Mouse (Mus musculus) heart, embryonic 13.5 days (tissue): ENCODE results near the gene Mgat1. TPM values are rescaled to one million over a fixed set of nuclear protein-coding genes. Genes with fewer than 3 reads are reported as not detected.
"Not testable (repeated sequence)": the region's sequence is repeated elsewhere in the genome, so short reads cannot be mapped to it uniquely, and the experiment has no call there.

ENCODE experiments used
- ATAC-seq: fragments of 200-750 bp; cut with Nextera tagmentation; 2 replicates; pipeline ENCODE4 v1.8.0; 2017; ENCODE audit warnings: moderate TSS enrichment; ENCODE audit not compliant: insufficient number of reproducible peaks, low FRiP score, low TSS enrichment; ENCODE audit errors: extremely low read depth
- H3K27ac ChIP-seq: fragments of 300-500 bp; sonication (generic); replicated peaks from 2 replicates; pipeline ENCODE4 v1.5.1; 2015; ENCODE audit warnings: moderate library complexity, mild to moderate bottlenecking, inconsistent platforms
- H3K27me3 ChIP-seq: fragments of 300-500 bp; sonication (generic); replicated peaks from 2 replicates; pipeline ENCODE4 v1.6.1; 2015; ENCODE audit warnings: mild to moderate bottlenecking, inconsistent platforms
- H3K36me3 ChIP-seq: fragments of 300-500 bp; sonication (generic); 2 replicates; pipeline ENCODE4 v1.6.1; 2015; ENCODE audit warnings: mild to moderate bottlenecking, inconsistent platforms
- H3K4me1 ChIP-seq: fragments of 300-500 bp; sonication (generic); 2 replicates; pipeline ENCODE4 v1.6.1; 2015; ENCODE audit warnings: inconsistent platforms
- H3K4me2 ChIP-seq: fragments of 300-500 bp; sonication (generic); 2 replicates; pipeline ENCODE4 v1.6.1; 2015; ENCODE audit warnings: inconsistent platforms, mild to moderate bottlenecking, moderate library complexity
- H3K4me3 ChIP-seq: fragments of 300-500 bp; sonication (generic); 2 replicates; pipeline ENCODE4 v1.5.1; 2015; ENCODE audit warnings: moderate library complexity, mild to moderate bottlenecking, inconsistent platforms
- H3K9ac ChIP-seq: fragments of 300-500 bp; sonication (generic); 2 replicates; pipeline ENCODE4 v1.6.1; 2015; ENCODE audit warnings: inconsistent platforms, mild to moderate bottlenecking, moderate library complexity
- H3K9me3 ChIP-seq: fragments of 300-500 bp; sonication (generic); 2 replicates; pipeline ENCODE4 v1.6.1; 2016; ENCODE audit warnings: inconsistent platforms
- WGBS: fragments of 180-500 bp; shearing (Covaris S2); methylation state at CpG from one replicate; pipeline ENCODE4 v1.1.7; 2015; ENCODE audit warnings: mixed read lengths; 5-methylcytosine and 5-hydroxymethylcytosine counted together
- polyA plus RNA-seq: library from polyadenylated mRNA; unstranded; fragments of >200 nt; fragmentation: Nextera tagmentation; extraction: Ambion mirVana; gene quantifications from 2 replicates; pipeline ENCODE4 v1.2.1, GENCODE M21; 2015

Mgat1 gene
- polyA plus RNA-seq, result 44.2 and 44.9 TPM in 2 replicates

DNA sequence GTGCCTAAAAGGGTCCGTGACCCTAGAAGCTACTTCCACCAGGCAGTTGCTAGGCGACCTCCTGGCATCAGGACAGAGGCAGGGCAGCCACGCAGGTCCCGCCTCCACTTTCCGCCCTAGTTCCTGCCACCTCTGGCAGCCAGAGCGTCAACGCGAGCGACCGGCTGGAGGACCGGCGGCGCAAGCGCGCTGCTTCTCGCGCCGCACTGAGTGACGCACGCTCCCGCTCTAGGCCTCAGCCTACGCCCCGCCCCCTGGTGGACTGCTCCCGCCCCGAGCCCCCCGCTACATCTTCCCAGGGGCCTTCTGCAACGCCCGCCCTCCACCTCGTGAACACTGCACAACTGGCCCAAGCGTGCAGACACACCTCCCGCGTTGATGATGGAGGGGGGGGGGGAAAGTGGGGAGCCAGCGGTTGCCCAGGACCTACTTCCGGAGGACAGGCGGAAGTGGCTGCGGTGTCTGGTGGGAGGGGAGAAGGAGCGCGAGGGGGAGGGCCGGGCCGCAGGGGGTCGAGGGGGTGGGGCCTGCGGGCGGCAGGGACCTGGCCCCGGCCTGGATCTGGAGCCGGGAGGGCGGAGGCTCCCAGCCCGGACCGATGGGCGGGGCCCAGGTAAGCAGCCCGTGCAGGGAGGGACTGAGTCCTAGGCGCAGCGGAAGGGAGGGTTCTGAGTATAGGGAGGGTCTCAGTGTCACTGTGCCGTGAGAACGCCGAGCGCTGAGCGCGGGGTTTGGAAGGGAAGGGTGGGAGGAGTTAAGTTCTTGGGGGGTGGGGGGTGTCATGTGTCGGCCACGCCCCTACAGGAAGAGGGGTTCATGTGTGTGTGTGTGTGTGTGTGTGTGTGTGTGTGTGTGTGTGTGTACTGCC lies at the start of gene Mgat1:
TSS of gene Mgat1 (plus strand) at position 465 of the 868 bp plus-strand sequence.
- H3K4me3 ChIP-seq, result peak within 1 kb of the TSS; percentile 63
- peak; percentile 88 for ATAC-seq
- H3K9me3 ChIP-seq, result no peaks in the 10 kb centered on the region
- H3K4me2 ChIP-seq, result peak within 1 kb of the TSS; percentile 72
- H3K4me1 ChIP-seq, result peaks cover 50% of the 10 kb centered on the region
- WGBS, result under 1% methylated on average over 60 of the region's 60 CpGs
- H3K27me3 ChIP-seq, result no peaks in the 10 kb centered on the region
- H3K9ac ChIP-seq, result peak within 1 kb of the TSS; percentile 87
- H3K27ac ChIP-seq, result peak within 1 kb of the TSS; percentile 97
- H3K36me3 ChIP-seq, result no peaks in the 10 kb centered on the region

DNA sequence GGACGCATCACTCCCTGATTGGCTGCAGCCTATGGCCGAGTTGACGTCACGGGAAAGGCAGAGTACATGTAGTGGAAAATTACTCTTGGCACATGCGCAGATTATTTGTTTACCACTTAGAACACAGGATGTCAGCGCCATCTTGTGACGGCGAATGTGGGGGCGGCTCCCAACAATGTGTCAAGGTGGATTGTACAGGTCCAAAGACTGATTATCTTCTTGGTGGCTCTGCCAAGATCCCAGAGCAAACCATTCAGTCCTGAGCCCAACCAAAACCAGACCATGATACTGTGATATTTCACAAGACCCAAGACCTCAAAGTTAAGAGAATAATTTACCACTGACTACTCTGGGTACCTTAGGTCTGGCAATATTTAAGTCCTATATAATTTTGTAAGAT lies 49.2 kb upstream of the Mgat1 start:
- WGBS, result 95% methylated on average over 8 of the region's 9 CpGs
- H3K4me3 ChIP-seq, H3K4me2 ChIP-seq, H3K9ac ChIP-seq, H3K4me1 ChIP-seq, H3K27ac ChIP-seq, H3K36me3 ChIP-seq, ATAC-seq, H3K9me3 ChIP-seq, H3K27me3 ChIP-seq: not testable (repeated sequence)

DNA sequence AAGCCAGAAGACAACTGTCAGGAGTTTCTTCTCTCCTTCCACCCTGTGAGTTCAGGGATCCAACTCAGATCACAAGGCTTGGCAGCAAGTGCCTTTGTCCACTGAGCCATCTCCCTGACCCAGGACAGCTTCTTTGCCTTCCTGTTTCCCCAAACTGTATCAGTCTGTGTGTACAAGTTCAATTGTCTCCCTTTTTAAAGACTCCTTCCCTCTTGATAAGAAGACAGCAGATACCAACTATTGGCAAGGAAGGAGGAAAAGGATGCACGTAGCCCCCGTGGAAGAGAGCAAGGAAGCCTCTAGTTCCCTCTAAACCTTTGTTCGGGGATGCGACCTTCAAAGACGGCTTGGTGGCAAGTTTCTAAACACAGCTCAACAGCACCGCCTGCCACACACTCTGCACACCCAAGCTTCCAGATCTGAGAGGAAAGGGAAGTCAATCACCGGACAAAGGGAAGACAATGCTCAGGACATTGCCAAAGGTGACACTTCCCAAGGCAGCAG lies 48.1 kb upstream of the Mgat1 start:
- H3K9ac ChIP-seq, result no peak overlapping the region
- no peaks in the 10 kb centered on the region for H3K27me3 ChIP-seq
- ATAC-seq, result no peak
- H3K4me2 ChIP-seq, result no peak overlapping the region
- H3K9me3 ChIP-seq, result no peaks in the 10 kb centered on the region
- H3K4me3 ChIP-seq, result no peak overlapping the region
- WGBS, result 53% methylated on average over 7 of the region's 7 CpGs
- no peaks in the 10 kb centered on the region for H3K4me1 ChIP-seq
- no peaks in the 10 kb centered on the region for H3K36me3 ChIP-seq
- peak overlapping the region; percentile 42 for H3K27ac ChIP-seq

DNA sequence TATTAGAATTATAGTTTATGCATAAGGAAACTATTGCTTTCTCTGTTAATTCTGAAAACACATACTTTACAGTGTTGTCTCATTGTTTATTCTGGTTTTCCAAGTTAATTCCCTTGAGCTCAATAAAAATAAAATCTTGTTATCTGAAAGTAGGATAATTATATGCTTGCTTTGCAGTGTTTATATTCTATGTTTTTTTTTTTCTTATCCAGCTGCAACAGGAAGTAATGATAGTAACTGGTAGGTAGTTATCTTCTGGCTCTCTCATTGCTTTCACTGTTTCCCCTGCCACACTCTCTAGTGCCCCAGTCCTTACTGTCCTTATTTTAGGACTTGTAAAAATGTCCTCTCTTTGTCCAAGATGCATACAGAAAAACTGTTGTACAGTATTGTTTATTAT lies 43.3 kb upstream of the Mgat1 start:
- no peak overlapping the region for H3K4me3 ChIP-seq
- no peaks in the 10 kb centered on the region for H3K9me3 ChIP-seq
- H3K27ac ChIP-seq, result no peak overlapping the region
- H3K27me3 ChIP-seq, result no peaks in the 10 kb centered on the region
- H3K4me1 ChIP-seq, result peaks cover 19% of the 10 kb centered on the region
- ATAC-seq, result no peak
- no peak overlapping the region for H3K4me2 ChIP-seq
- no peak overlapping the region for H3K9ac ChIP-seq
- no peaks in the 10 kb centered on the region for H3K36me3 ChIP-seq

DNA sequence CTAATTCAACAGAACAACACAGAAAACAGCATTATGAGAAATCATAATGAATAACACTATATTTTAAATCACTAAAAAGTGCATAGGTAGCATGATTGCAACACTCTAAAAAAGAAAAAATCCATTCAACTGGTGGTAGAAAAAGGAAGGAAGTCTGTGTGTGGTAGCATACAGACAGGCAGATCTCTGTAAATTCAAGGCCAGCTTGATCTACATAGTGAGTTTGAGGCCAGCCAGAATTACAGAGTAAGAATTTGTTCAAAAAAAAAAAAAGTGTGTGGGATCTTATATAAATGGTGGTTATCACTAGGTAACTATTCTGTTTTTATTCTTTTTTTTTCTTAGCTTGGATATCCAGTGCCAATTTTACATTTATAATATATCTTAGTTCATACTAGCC lies 42.8 kb upstream of the Mgat1 start:
- no peak overlapping the region for H3K4me3 ChIP-seq
- no peak overlapping the region for H3K27ac ChIP-seq
- no peak overlapping the region for H3K4me2 ChIP-seq
- no peaks in the 10 kb centered on the region for H3K9me3 ChIP-seq
- no peak for ATAC-seq
- H3K36me3 ChIP-seq, result peaks cover under 1% of the 10 kb centered on the region
- peaks cover 19% of the 10 kb centered on the region for H3K4me1 ChIP-seq
- no peak overlapping the region for H3K9ac ChIP-seq
- H3K27me3 ChIP-seq, result no peaks in the 10 kb centered on the region

DNA sequence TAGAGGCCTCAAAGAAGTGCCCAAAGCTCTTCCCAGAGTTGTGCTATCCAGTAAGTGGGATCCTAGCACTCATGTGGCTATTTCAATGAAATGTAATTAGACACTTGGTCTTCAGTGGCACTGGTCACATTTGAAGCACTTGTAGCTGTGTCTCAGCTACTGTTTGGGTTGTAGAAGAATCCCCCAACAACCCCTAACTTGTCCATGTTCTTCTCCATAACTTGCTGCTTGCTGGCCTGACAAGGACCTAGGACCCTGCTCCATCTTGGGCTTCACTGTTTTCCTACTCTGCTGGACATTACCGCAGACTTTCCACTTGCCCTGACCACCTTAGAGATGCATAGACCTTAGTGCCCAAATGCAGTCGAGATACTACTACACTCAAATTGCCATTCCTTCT lies 41.9 kb upstream of the Mgat1 start:
- no peak for ATAC-seq
- no peaks in the 10 kb centered on the region for H3K9me3 ChIP-seq
- peak overlapping the region; percentile 79 for H3K4me3 ChIP-seq
- 48% methylated on average over 2 of the region's 2 CpGs for WGBS
- H3K27me3 ChIP-seq, result no peaks in the 10 kb centered on the region
- peak overlapping the region; percentile 98 for H3K9ac ChIP-seq
- peak overlapping the region; percentile 88 for H3K4me2 ChIP-seq
- H3K36me3 ChIP-seq, result peaks cover 9% of the 10 kb centered on the region
- H3K4me1 ChIP-seq, result peaks cover 27% of the 10 kb centered on the region
- H3K27ac ChIP-seq, result peak overlapping the region; percentile 99

DNA sequence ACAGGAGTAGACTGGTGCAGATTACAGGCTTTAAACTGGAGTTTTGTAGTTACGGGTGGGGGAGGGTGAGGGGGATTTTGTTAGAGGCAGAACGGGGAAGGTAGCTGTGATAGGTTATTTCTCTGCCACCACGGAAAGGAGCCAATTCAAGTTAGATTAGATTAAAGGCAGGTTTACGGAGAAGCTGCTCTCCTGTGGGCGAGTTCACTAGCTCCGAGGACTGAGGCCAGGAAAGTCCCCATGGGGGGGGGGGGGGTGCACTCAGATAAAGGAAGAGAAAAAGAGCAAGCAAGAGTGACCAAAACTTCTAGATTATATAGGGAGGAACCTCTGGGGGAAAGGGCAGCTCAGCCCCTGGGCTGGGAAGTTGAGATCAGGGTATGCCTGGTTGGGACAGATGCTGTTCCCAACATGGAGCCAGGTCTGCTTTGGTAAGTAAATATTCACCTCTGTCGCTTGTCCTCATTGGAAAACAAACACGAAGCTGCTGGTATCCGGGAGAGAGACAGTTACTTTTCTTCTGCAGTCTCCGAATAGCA lies 41.4 kb upstream of the Mgat1 start:
- Histone ChIP-seq H3K9me3 (no peaks in the 10 kb centered on the region), H3K36me3 (peaks cover 13% of the 10 kb centered on the region), H3K4me3 (peak overlapping the region; percentile 79), H3K27ac (peak overlapping the region; percentile 99), H3K4me1 (peaks cover 32% of the 10 kb centered on the region), H3K9ac (peak overlapping the region; percentile 98), H3K4me2 (peak overlapping the region; percentile 88), H3K27me3 (no peaks in the 10 kb centered on the region)
- ATAC-seq, result 0 out of 2 replicates have a peak, but pooled peaks have one; percentile 16
- WGBS, result 3% methylated on average over 10 of the region's 10 CpGs

DNA sequence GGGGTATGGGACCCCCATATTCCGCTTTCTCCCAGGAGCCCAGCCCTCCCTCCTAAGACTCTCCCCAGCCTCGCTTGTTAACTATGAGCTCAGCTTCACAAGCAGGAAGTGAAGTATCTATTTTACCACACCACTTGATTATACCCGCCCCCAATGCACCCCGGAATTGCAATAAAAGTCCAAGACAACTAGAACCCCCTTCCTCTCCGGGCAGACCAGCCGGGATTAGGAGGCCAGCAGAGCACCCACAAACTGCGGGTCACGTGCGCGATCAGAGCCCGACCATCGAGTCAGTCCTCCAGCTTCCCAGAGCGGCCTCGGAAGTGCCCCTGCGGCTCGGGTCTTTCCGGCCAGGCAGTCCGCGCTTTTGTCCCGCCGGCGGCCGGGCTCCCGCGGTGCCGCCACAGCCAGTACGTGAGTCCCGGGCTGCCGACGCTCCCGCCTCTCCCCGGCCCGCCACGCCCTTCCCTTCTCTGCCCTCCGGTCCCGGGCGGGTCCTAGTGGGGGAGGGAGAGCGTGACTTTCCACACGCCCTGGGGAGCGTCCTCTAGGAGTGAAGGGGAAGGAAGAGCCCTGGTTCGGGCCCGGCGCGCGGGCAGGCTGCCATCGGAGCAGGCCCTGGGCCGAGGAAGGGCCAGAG lies 40.7 kb upstream of the Mgat1 start, which contains the start of gene Zfp62:
TSS of gene Zfp62 (plus strand) at position 164 of the 640 bp plus-strand sequence.
- Histone ChIP-seq H3K4me2 (peak within 1 kb of the TSS; percentile 88), H3K9ac (peak within 1 kb of the TSS; percentile 98), H3K4me1 (peaks cover 32% of the 10 kb centered on the region), H3K27ac (peak within 1 kb of the TSS; percentile 99), H3K4me3 (peak within 1 kb of the TSS; percentile 79), H3K9me3 (no peaks in the 10 kb centered on the region), H3K36me3 (peaks cover 16% of the 10 kb centered on the region), H3K27me3 (no peaks in the 10 kb centered on the region)
- WGBS, result under 1% methylated on average over 46 of the region's 47 CpGs
- ATAC-seq, result peak; percentile 90

DNA sequence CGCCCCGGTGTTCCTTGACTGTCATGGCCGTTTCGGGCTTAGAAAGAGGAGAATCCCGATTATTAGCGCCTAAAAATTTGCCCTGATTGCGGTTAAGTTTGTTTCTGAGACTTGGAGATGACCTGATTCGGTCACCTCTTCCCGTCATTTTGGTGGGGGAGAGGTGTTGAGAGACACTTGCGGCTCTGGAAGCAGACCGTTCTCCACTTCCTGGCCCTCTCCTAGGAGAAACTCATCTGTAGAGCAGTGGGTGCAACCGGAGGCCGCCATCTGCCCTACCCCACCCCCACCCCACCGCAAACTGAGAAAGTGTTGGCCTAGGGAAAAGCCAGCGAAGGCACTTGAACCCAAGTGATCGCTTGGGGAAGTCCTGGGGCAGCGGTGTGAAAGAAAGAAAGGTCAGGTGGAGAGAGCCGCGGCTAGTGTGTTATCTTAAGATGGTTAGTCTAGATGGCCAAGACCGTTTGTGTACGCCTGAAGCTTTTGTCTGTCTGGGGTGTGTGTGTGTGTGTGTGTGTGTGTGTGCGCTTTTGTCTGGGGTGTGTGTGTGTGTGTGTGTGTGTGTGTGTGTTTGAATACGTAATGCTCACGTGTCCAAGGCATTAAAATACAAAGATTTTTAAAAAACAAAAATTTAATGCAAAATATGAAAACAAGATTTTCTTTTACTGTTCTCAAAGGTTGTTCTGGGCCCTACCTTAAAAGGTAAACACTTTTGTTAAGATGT lies 40.1 kb upstream of the Mgat1 start:
- Histone ChIP-seq H3K36me3 (peaks cover 16% of the 10 kb centered on the region), H3K9me3 (no peaks in the 10 kb centered on the region), H3K4me3 (peak overlapping the region; percentile 79), H3K27me3 (no peaks in the 10 kb centered on the region), H3K4me2 (peak overlapping the region; percentile 88), H3K9ac (peak overlapping the region; percentile 98), H3K27ac (peak overlapping the region; percentile 99), H3K4me1 (peaks cover 32% of the 10 kb centered on the region)
- under 1% methylated on average over 24 of the region's 24 CpGs for WGBS
- 0 out of 2 replicates have a peak, but pooled peaks have one; percentile 22 for ATAC-seq

DNA sequence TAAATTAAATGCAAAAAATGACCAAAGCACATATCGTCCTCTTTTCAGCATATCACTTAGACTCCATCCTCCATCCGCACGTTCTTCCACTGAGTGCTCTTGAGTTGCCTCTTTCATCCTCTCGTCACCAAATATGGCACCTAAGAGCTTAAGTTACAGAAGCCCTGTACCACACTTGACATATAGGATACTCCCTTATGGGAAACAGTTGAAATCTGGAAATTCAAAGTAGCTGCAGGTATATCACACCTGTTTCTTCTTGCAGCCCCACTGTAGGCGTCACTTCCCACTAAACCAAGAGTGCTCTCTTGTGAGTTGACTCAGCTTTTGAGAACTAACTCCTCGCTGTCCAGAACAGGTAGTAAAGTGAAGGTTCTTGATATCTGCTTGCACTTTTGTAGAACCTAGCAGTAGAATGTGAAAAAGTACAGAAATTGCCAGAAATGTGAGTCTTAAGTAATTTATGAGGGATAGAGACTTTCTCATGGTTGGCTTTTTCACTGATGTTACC lies 38.9 kb upstream of the Mgat1 start:
- H3K36me3 ChIP-seq, result peaks cover 16% of the 10 kb centered on the region
- no peak overlapping the region for H3K27ac ChIP-seq
- WGBS, result 66% methylated on average over 6 of the region's 6 CpGs
- no peak overlapping the region for H3K9ac ChIP-seq
- H3K4me3 ChIP-seq, result peak overlapping the region; percentile 79
- H3K4me2 ChIP-seq, result peak overlapping the region; percentile 88
- no peaks in the 10 kb centered on the region for H3K9me3 ChIP-seq
- no peaks in the 10 kb centered on the region for H3K27me3 ChIP-seq
- no peak for ATAC-seq
- peaks cover 32% of the 10 kb centered on the region for H3K4me1 ChIP-seq
